Mouse (Mus musculus): ENCODE measurements around the gene Ccdc78. TPM values are rescaled to one million over a fixed set of nuclear protein-coding genes. Genes with fewer than 3 reads are reported as not detected.

Ccdc78 gene
- polyA plus RNA-seq, 1 experiment = not detected

DNA sequence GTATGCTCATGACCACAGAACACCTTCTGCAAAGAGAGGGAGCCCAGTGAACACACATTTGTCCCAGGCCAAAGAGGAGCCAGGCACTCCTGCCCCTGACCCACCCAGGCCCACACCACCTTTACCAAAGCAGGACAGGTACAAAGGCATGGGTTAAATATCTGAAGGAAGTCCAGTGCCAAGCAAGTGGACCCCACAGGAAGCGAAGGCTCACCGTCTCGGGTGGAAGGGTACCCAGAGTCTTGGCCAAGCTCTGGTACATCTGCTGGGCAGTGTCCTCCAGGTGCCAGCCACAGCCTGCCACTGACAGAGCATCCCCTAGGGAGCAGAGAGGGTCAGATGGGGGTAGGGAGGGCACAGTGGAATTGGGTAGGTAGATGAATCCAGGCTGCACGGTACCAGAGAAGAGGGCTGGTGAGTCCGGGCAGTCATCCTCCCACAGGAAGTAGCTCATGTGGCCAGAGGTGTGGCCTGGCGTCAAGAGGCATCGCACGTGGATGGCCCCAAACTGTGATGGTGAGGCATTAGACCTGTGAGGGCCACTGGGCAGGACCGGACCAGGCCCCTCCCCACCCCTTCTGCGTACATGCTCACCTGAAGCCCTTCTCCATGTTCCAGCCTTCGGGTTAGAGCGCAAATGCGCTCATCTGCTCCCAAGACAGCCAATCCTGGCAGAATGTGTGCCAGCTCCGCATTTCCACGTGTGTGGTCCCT is 2.4 kb upstream of the Ccdc78 start:
- H3K4me3 ChIP-seq (ENCODE audit: low read depth, low read length) = no peak overlapping the region
- H3K27ac ChIP-seq (ENCODE audit: insufficient read depth, low read length) = no peak overlapping the region
- H3K27me3 ChIP-seq (ENCODE audit: control insufficient read depth, insufficient read depth, low read length, poor library complexity, severe bottlenecking) = no peaks in the 10 kb centered on the region
- peaks cover 4% of the 10 kb centered on the region for H3K36me3 ChIP-seq (ENCODE audit: control insufficient read depth, insufficient read depth, low read length, poor library complexity, severe bottlenecking)
- no peak overlapping the region for H3K9ac ChIP-seq (ENCODE audit: low read depth, poor library complexity, severe bottlenecking)
- H3K4me1 ChIP-seq (ENCODE audit: control insufficient read depth, insufficient read depth, low read length) = no peaks in the 10 kb centered on the region
- TF ChIP-seq POLR2A (IDR thresholded peaks at IDR 0.05; ENCODE audit: insufficient read depth, low read length) = no peak
- H3K9me3 ChIP-seq (replicated peaks; ENCODE audit: control insufficient read depth, insufficient read depth, low read length, poor library complexity, severe bottlenecking) = no peaks in the 10 kb centered on the region

DNA sequence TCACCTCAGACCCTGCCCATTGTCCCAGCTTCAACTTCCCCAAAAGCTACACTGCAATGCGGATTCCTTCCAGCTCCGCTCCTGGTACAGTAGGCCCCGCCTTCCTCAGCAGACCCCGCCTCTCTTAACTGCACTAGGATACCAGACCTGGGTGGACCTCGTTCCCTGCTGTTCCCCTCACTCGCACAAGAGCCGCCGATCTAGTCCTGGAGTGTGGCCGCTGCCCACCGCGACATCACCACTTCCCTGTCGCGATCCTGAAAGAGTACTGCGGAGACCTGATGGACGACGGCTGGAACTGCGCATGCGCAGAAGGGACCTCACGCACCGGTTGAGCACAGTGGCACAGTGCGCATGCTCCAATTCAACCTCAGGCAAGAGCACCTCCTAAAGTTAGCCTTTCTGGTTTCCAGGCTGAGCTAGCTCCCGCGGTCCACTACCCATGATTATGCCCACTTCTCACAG is 1.1 kb upstream of the Ccdc78 start, which contains the start of gene Haghl:
TSS of gene Haghl (minus strand) at position 393 of the 465 bp plus-strand sequence.
- Histone ChIP-seq H3K4me1 (ENCODE audit: control insufficient read depth, insufficient read depth, low read length) (no peaks in the 10 kb centered on the region), H3K9me3 (replicated peaks; ENCODE audit: control insufficient read depth, insufficient read depth, low read length, poor library complexity, severe bottlenecking) (no peaks in the 10 kb centered on the region), H3K27ac (ENCODE audit: insufficient read depth, low read length) (no peak within 1 kb of the TSS; the same call in 1 of the 2 replicates), H3K27me3 (ENCODE audit: control insufficient read depth, insufficient read depth, low read length, poor library complexity, severe bottlenecking) (no peaks in the 10 kb centered on the region), H3K9ac (ENCODE audit: low read depth, poor library complexity, severe bottlenecking) (peak within 1 kb of the TSS; percentile 37), H3K36me3 (ENCODE audit: control insufficient read depth, insufficient read depth, low read length, poor library complexity, severe bottlenecking) (peaks cover 4% of the 10 kb centered on the region), H3K4me3 (ENCODE audit: low read depth, low read length) (peak within 1 kb of the TSS; percentile 81)
- TF ChIP-seq CTCF (IDR thresholded peaks at IDR 0.05; ENCODE audit: low read depth, low read length) = no peak
- TF ChIP-seq POLR2A (IDR thresholded peaks at IDR 0.05; ENCODE audit: insufficient read depth, low read length) = peak; percentile 66

DNA sequence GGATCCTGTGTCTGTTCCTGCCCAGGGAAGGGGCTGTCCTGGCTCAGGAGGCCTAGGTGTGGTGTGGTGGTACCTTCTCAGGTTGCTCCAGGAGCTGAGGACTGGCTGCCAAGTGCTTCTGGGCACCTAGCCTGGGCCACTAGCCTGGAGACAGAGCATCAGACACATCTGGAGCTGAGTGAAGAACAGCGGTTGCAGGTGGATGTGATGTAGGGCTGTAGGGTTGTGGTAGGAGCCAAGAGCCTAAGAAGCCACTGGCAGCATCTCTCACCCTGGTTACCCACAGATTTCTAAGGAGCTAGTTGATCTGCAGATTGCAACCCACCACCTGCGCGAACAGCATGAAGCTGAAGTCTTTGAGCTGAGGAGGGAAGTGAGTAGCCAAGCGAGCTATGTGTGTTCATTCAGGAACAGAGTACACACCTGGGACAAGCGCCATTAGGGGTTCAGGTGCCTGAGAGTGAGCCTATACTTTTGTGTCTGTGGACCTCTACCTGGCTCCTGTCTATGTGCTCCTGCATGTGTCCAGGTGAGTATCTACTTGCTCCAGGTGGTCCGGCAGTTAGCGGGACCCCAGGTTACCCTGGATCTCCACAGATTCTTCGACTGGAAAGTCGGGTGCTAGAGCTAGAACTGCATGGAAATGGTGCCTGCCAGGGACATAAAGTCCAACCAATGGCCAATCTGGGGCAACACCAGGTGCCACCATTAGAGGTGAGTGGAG is 563 bp downstream of the Ccdc78 start:
- H3K9ac ChIP-seq (ENCODE audit: low read depth, poor library complexity, severe bottlenecking) = no peak overlapping the region
- no peaks in the 10 kb centered on the region for H3K27me3 ChIP-seq (ENCODE audit: control insufficient read depth, insufficient read depth, low read length, poor library complexity, severe bottlenecking)
- TF ChIP-seq POLR2A (IDR thresholded peaks at IDR 0.05; ENCODE audit: insufficient read depth, low read length) = no peak
- no peak for TF ChIP-seq CTCF (IDR thresholded peaks at IDR 0.05; ENCODE audit: low read depth, low read length)
- TF ChIP-seq EP300 (IDR thresholded peaks at IDR 0.05; ENCODE audit: insufficient read depth, low read depth, low read length) = no peak
- no peaks in the 10 kb centered on the region for H3K9me3 ChIP-seq (replicated peaks; ENCODE audit: control insufficient read depth, insufficient read depth, low read length, poor library complexity, severe bottlenecking)
- H3K4me3 ChIP-seq (ENCODE audit: low read depth, low read length) = no peak overlapping the region
- H3K36me3 ChIP-seq (ENCODE audit: control insufficient read depth, insufficient read depth, low read length, poor library complexity, severe bottlenecking) = peaks cover 4% of the 10 kb centered on the region
- H3K4me1 ChIP-seq (ENCODE audit: control insufficient read depth, insufficient read depth, low read length) = no peaks in the 10 kb centered on the region
- no peak overlapping the region for H3K27ac ChIP-seq (ENCODE audit: insufficient read depth, low read length)

DNA sequence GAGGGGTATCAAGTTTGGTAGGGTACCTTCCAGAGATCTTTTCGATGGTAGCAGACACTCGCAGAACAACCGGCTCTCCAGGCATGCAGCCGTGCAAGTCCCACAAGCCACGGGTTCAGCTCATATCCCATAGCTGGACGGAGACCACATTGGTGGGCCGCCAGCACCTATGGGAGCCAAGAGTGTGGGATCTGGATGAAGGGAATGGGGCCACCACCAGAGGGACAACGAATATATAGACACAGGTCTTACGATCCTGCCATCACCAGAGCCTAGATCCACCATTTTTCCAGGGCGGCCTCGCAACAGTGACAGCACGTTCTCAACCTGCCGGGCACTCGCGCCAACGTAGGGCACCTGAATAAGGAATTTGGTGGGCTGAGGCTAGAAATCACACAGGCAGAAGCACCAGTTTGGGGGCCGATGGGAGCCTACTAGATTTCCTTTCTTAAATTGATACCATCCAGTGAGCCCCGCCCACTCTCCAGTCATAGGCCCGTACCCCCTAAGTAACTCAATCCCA is 5.0 kb downstream of the Ccdc78 start:
- no peak for TF ChIP-seq CTCF (IDR thresholded peaks at IDR 0.05; ENCODE audit: low read depth, low read length)
- TF ChIP-seq EP300 (IDR thresholded peaks at IDR 0.05; ENCODE audit: insufficient read depth, low read depth, low read length) = no peak
- no peak for TF ChIP-seq POLR2A (IDR thresholded peaks at IDR 0.05; ENCODE audit: insufficient read depth, low read length)
- Histone ChIP-seq H3K4me3 (ENCODE audit: low read depth, low read length) (peak overlapping the region; percentile 93), H3K4me1 (ENCODE audit: control insufficient read depth, insufficient read depth, low read length) (peaks cover 4% of the 10 kb centered on the region), H3K36me3 (ENCODE audit: control insufficient read depth, insufficient read depth, low read length, poor library complexity, severe bottlenecking) (no peaks in the 10 kb centered on the region), H3K27ac (ENCODE audit: insufficient read depth, low read length) (0 out of 2 replicates have a peak overlapping the region, but pooled peaks have one; percentile 8), H3K9me3 (replicated peaks; ENCODE audit: control insufficient read depth, insufficient read depth, low read length, poor library complexity, severe bottlenecking) (no peaks in the 10 kb centered on the region), H3K9ac (ENCODE audit: low read depth, poor library complexity, severe bottlenecking) (peak overlapping the region; percentile 57), H3K27me3 (ENCODE audit: control insufficient read depth, insufficient read depth, low read length, poor library complexity, severe bottlenecking) (no peaks in the 10 kb centered on the region)

DNA sequence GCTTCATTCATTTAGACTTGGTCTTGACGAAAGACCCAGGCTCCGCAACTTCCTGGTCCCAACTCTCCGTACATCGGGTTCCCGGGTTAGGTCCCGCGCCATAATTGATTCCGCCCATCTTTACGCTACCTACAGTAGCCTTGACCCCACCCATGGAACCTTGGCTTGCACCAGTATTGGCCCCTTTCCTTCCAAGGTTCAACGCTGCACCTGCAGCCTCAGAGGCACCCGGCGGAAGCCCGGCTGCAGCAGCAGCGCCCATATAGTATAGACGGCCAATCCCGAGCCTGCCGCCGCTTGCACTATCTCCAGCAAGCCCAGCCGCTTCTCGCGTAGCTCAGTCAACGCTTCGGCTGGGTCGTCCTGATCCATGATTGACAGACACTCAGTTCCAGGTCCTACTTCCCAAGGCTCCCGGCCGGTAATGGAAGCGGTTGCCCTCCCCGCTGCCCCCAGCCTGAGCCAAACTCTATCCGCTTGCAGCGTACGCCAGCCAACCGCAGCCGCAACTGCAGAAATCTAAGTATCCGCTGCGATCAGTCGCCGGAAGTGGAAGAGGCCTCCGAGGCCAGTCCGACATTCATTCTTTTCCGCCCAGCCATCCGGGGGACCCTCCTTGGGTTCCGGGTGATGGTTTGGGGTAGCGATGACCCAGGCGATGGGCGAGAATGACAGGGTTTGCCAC is 5.6 kb downstream of the Ccdc78 start:
- H3K4me3 ChIP-seq (ENCODE audit: low read depth, low read length) = peak overlapping the region; percentile 93
- TF ChIP-seq EP300 (IDR thresholded peaks at IDR 0.05; ENCODE audit: insufficient read depth, low read depth, low read length) (no peak), POLR2A (IDR thresholded peaks at IDR 0.05; ENCODE audit: insufficient read depth, low read length) (no peak), CTCF (IDR thresholded peaks at IDR 0.05; ENCODE audit: low read depth, low read length) (no peak)
- H3K27me3 ChIP-seq (ENCODE audit: control insufficient read depth, insufficient read depth, low read length, poor library complexity, severe bottlenecking) = no peaks in the 10 kb centered on the region
- H3K9ac ChIP-seq (ENCODE audit: low read depth, poor library complexity, severe bottlenecking) = peak overlapping the region; percentile 57
- H3K36me3 ChIP-seq (ENCODE audit: control insufficient read depth, insufficient read depth, low read length, poor library complexity, severe bottlenecking) = no peaks in the 10 kb centered on the region
- peak overlapping the region; percentile 8; the same call in 1 of the 2 replicates for H3K27ac ChIP-seq (ENCODE audit: insufficient read depth, low read length)
- H3K4me1 ChIP-seq (ENCODE audit: control insufficient read depth, insufficient read depth, low read length) = peaks cover 4% of the 10 kb centered on the region
- H3K9me3 ChIP-seq (replicated peaks; ENCODE audit: control insufficient read depth, insufficient read depth, low read length, poor library complexity, severe bottlenecking) = no peaks in the 10 kb centered on the region
